Mouse (Mus musculus): ENCODE results near the gene Zfp36l1.

GRCm38 (mm10) chr12:80124756-80125155 is 11.9 kb upstream of the Zfp36l1 start:
- no peak for TF ChIP-seq CTCF (IDR thresholded peaks at IDR 0.05; ENCODE audit: borderline replicate concordance, control insufficient read depth, extremely low read depth, insufficient read depth, low read length, poor library complexity)
- TF ChIP-seq POLR2A (IDR thresholded peaks at IDR 0.05; ENCODE audit: control insufficient read depth, extremely low read depth, insufficient read depth, low read length, poor library complexity) = no peak

Measured in thymus, adult 2 months (tissue).